Mouse (Mus musculus): ENCODE data around the gene Ppp3ca. TPM values are rescaled to one million over a fixed set of nuclear protein-coding genes. Genes with fewer than 3 reads are reported as not detected.

Gene Ppp3ca
- total RNA-seq, 1 experiment from 2014 or later: 46.9 TPM

GRCm38 (mm10) chr3:136911276-136911675 lies 241.4 kb downstream of the Ppp3ca start:
- DNase-seq: no peak

- no peak for DNase-seq
These were observed 247.2 kb downstream of the Ppp3ca start for GRCm38 (mm10) chr3:136917080-136917479.

- DNase-seq: no peak
These were observed 263.1 kb downstream of the Ppp3ca start for GRCm38 (mm10) chr3:136933071-136933470.

- DNase-seq: no peak
These were observed 271.0 kb downstream of the Ppp3ca start for GRCm38 (mm10) chr3:136940733-136941601.

- no peak for DNase-seq
These were observed 271.6 kb downstream of the Ppp3ca start for GRCm38 (mm10) chr3:136941602-136941926.

- peak; percentile 38 for DNase-seq
These were observed 275.6 kb downstream of the Ppp3ca start for GRCm38 (mm10) chr3:136945550-136945949.

GRCm38 (mm10) chr3:136946662-136947061 lies 276.7 kb downstream of the Ppp3ca start:
- DNase-seq: no peak

GRCm38 (mm10) chr3:136948142-136948541 lies 278.2 kb downstream of the Ppp3ca start:
- DNase-seq: no peak

- DNase-seq: no peak
These were observed 281.9 kb downstream of the Ppp3ca start for GRCm38 (mm10) chr3:136951792-136952191.

- DNase-seq: no peak
These were observed 282.9 kb downstream of the Ppp3ca start for GRCm38 (mm10) chr3:136952822-136953221.

- DNase-seq: no peak
These were observed 285.1 kb downstream of the Ppp3ca start for GRCm38 (mm10) chr3:136955043-136955442.

- DNase-seq: no peak
These were observed 290.4 kb downstream of the Ppp3ca start for GRCm38 (mm10) chr3:136960314-136960713.

- peak; percentile 5 for DNase-seq
These were observed 296.9 kb downstream of the Ppp3ca start for GRCm38 (mm10) chr3:136966786-136967185.

- DNase-seq: no peak
These were observed 297.6 kb downstream of the Ppp3ca start for GRCm38 (mm10) chr3:136967510-136967909.

- peak; percentile 57 for DNase-seq
These were observed 299.9 kb downstream of the Ppp3ca start for GRCm38 (mm10) chr3:136969796-136970195.

GRCm38 (mm10) chr3:136977859-136978258 lies 307.9 kb downstream of the Ppp3ca start:
- DNase-seq: no peak

- DNase-seq: no peak
These were observed 311.1 kb downstream of the Ppp3ca start for GRCm38 (mm10) chr3:136980915-136981588.

- no peak for DNase-seq
These were observed 311.6 kb downstream of the Ppp3ca start for GRCm38 (mm10) chr3:136981589-136981924.

- DNase-seq: no peak
These were observed 312.1 kb downstream of the Ppp3ca start for GRCm38 (mm10) chr3:136982021-136982420.

GRCm38 (mm10) chr3:136986096-136986881 lies 316.4 kb downstream of the Ppp3ca start:
- no peak for DNase-seq
